Mouse (Mus musculus) midbrain, embryonic 16.5 days (tissue): ENCODE data around the gene 1700015F17Rik. TPM values are rescaled to one million over a fixed set of nuclear protein-coding genes. Genes with fewer than 3 reads are reported as not detected.

ENCODE experiments used
- ATAC-seq: fragments of 200-750 bp; cut with Nextera tagmentation; 2 replicates; pipeline ENCODE4 v1.8.0; 2017; ENCODE audit warnings: moderate TSS enrichment
- H3K27ac ChIP-seq: fragments of 300-500 bp; sonication (generic); 2 replicates; pipeline ENCODE4 v1.5.1; 2014; ENCODE audit warnings: mild to moderate bottlenecking, low read length, mixed read lengths
- H3K27me3 ChIP-seq: fragments of 300-500 bp; sonication (generic); 2 replicates; pipeline ENCODE4 v1.6.1; 2014; ENCODE audit warnings: low read depth, low read length, mixed read lengths; ENCODE audit not compliant: control insufficient read depth, insufficient read depth
- H3K36me3 ChIP-seq: fragments of 300-500 bp; sonication (generic); 2 replicates; pipeline ENCODE4 v1.6.1; 2014; ENCODE audit warnings: mild to moderate bottlenecking, low read length, moderate library complexity, mixed read lengths; ENCODE audit not compliant: control insufficient read depth, insufficient read depth
- H3K4me1 ChIP-seq: fragments of 300-500 bp; sonication (generic); 2 replicates; pipeline ENCODE4 v1.6.1; 2014; ENCODE audit warnings: mild to moderate bottlenecking, low read length, mixed read lengths; ENCODE audit not compliant: control insufficient read depth, insufficient read depth
- H3K4me2 ChIP-seq: fragments of 300-500 bp; sonication (generic); 2 replicates; pipeline ENCODE4 v1.6.1; 2014; ENCODE audit warnings: mild to moderate bottlenecking, low read length, mixed read lengths
- H3K4me3 ChIP-seq: fragments of 300-500 bp; sonication (generic); 2 replicates; pipeline ENCODE4 v1.5.1; 2014; ENCODE audit warnings: low read depth, mild to moderate bottlenecking, low read length, moderate library complexity, mixed read lengths
- H3K9ac ChIP-seq: fragments of 300-500 bp; sonication (generic); 2 replicates; pipeline ENCODE4 v1.6.1; 2014; ENCODE audit warnings: low read depth, low read length, mixed read lengths
- H3K9me3 ChIP-seq: fragments of 300-500 bp; sonication (generic); replicated peaks from 2 replicates; pipeline ENCODE4 v1.6.1; 2014; ENCODE audit warnings: mild to moderate bottlenecking, low read length, mixed read lengths; ENCODE audit not compliant: control insufficient read depth, poor library complexity, severe bottlenecking
- WGBS: fragments of 180-500 bp; shearing (Covaris S2); extraction: QIAGEN DNeasy Blood & Tissue Kit; methylation state at CpG from one replicate; pipeline ENCODE4 v1.1.7; 2014; 5-methylcytosine and 5-hydroxymethylcytosine counted together
- polyA plus RNA-seq: library from polyadenylated mRNA; unstranded; fragments of >200 nt; fragmentation: Nextera tagmentation; extraction: Ambion mirVana; gene quantifications from 2 replicates; pipeline ENCODE4 v1.2.1, GENCODE M21; 2015

Gene 1700015F17Rik
- polyA plus RNA-seq, 1 experiment from 2014 or later = not detected

DNA sequence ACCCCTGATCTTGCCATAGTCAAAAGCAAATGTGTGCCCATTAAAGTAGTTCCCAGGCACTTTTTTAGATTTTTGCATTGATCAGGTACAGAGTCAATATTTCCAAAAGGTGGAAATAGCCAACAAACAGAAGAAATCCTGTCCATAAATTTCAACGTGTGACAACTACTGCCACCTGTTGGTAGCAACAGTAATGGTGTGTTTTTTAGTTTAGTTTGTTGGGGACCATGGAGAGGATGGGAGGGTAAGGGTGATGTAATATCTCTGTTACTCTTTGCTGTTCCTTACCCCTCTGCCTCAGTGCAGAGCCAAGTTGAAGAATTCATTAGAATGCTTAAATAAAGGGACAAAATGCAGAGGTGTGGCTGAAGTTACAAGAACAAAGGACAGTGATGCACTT is 2.7 kb upstream of the 1700015F17Rik start:
- Histone ChIP-seq H3K36me3 (no peaks in the 10 kb centered on the region), H3K4me1 (no peaks in the 10 kb centered on the region), H3K4me2 (no peak overlapping the region), H3K9me3 (no peaks in the 10 kb centered on the region), H3K27ac (no peak overlapping the region), H3K4me3 (no peak overlapping the region), H3K9ac (no peak overlapping the region), H3K27me3 (no peaks in the 10 kb centered on the region; the same call in 1 of the 2 replicates)
- ATAC-seq = no peak
- 8% methylated on average over 1 of the region's 1 CpGs for whole genome bisulfite sequencing

DNA sequence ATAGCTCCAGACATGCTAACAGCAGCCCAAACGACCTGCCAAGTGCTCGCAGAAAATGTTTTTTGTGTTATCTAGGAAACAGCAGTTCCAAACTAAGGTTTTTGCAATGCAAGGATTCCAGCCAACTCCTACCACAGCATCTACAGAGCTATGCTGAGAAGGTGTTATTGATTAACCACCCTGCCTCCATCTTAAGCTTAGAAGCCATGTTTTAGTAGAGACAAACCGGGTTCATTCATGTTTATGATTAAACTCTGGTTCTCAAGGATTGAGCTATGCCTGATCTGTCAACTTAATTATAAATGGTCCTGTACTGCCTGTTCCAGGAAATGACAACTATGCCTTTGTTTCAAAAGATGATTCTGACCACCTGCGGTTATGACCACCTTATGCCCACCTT is 2.8 kb downstream of the 1700015F17Rik start:
- Histone ChIP-seq H3K4me2 (no peak overlapping the region), H3K4me3 (no peak overlapping the region), H3K4me1 (no peaks in the 10 kb centered on the region), H3K9me3 (no peaks in the 10 kb centered on the region), H3K27me3 (no peaks in the 10 kb centered on the region; the same call in 1 of the 2 replicates), H3K27ac (no peak overlapping the region), H3K9ac (no peak overlapping the region), H3K36me3 (no peaks in the 10 kb centered on the region)
- 91% methylated on average over 4 of the region's 4 CpGs for WGBS
- ATAC-seq = no peak

DNA sequence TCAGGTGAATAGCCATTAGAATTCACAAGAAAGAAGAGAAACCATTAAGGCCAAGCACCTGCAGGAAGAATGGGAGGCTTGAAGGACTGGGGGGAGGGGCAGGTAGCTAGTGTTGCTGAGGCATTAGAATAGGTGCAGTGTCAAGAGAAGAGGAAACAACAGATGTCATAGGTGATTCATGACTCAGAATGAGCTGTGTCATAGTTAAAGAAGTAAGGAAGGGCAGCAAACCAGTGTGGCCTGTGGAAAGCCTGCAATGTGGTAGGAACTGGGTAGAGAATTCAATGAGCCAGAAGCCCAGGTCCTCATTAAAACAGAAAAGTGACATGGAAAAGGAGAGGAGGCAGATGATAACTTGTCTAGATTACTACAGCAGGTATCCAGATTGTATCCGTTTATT is 13.7 kb downstream of the 1700015F17Rik start:
- WGBS = 85% methylated on average over 1 of the region's 1 CpGs
- no peak for ATAC-seq

DNA sequence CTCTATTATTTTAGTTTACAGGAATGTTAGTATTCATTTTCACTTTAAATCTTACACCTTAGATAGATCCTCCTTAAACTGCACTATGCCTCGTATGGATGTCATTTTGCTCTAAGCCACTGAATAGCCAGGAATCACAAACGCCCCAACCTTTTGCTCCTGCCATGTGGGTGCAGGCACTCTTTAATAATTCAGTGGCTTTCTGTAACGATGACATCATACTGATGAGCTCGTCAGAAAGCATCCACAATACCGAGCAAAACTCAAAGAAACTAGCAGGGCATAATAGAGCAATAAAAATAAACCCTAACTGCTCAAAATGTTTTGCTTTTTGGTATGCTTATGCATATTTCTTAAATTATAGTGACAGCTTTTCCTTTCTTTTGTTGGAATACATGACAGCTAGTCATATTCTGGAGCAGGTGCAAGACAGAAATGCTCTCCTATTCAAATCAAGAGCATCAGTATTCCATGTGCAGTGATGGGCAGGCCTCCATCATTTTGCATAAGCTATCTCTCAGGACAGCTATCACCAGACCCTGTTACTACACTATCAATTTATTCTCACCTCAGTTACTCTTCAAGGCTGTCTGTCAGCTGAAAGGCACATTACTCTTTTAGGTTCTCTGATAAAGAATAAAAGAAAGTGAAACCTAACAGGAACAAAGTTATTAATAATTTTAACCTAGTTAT is 47.1 kb downstream of the 1700015F17Rik start:
- no peak overlapping the region for H3K4me3 ChIP-seq
- no peaks in the 10 kb centered on the region for H3K27me3 ChIP-seq
- whole genome bisulfite sequencing = 20% methylated on average over 5 of the region's 5 CpGs
- no peaks in the 10 kb centered on the region for H3K9me3 ChIP-seq
- peak overlapping the region; percentile 42; the same call in 1 of the 2 replicates for H3K27ac ChIP-seq
- H3K9ac ChIP-seq = no peak overlapping the region
- H3K36me3 ChIP-seq = no peaks in the 10 kb centered on the region
- peaks cover 7% of the 10 kb centered on the region; the same call in 1 of the 2 replicates for H3K4me1 ChIP-seq
- ATAC-seq = peak; percentile 89
- no peak overlapping the region for H3K4me2 ChIP-seq

More for the DNA sequence above, 13.7 kb downstream of the 1700015F17Rik start:
- Histone ChIP-seq H3K4me2 (no peak overlapping the region), H3K9me3 (no peaks in the 10 kb centered on the region), H3K27me3 (no peaks in the 10 kb centered on the region), H3K4me1 (no peaks in the 10 kb centered on the region), H3K9ac (no peak overlapping the region), H3K36me3 (no peaks in the 10 kb centered on the region), H3K27ac (no peak overlapping the region), H3K4me3 (no peak overlapping the region)

DNA sequence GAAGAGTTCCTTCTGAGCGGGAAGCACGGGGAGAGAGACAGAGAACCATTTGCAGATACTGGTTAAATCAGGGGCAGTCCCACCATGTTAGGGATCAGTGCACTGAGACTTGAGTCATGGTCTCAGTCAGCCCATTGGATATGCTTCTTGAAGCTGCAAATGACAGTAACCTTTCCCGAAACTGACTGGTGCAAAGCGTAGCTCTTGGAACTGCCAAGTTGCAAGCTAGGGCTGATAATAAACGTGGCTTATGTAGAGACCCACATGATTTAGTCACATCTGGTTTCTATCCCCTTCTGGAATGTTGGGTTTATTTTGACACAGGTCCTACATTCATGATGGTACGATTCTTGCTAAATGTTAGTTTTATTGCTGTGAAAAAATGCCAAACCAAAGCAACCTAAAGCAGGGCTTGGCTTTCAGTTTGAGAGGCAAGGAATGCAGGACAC is 55.2 kb downstream of the 1700015F17Rik start:
- WGBS = 88% methylated on average over 6 of the region's 6 CpGs
- no peaks in the 10 kb centered on the region for H3K4me1 ChIP-seq
- H3K27ac ChIP-seq = no peak overlapping the region
- no peak overlapping the region for H3K4me3 ChIP-seq
- ATAC-seq = no peak
- H3K36me3 ChIP-seq = no peaks in the 10 kb centered on the region
- no peaks in the 10 kb centered on the region for H3K9me3 ChIP-seq
- H3K4me2 ChIP-seq = no peak overlapping the region
- H3K27me3 ChIP-seq = no peaks in the 10 kb centered on the region
- H3K9ac ChIP-seq = no peak overlapping the region

DNA sequence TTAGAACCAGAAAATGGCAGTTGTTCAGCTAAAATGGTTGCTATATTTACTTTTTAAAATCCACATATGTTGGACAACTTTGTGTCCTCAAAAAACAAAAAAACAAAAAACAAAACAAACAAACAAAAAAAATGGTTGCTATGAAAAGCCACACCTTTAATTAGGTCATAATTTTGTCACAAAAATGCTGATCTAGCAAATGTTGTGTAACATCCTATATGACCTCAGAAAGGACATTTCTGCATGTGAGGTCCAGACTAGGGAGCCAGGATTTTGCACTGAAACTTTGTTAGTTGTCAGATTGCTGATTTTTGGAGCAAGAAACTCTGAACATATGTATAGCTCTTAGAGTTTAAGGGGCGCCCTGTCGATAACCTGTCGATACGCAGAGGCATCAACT is 55.9 kb downstream of the 1700015F17Rik start:
- Histone ChIP-seq H3K4me2 (no peak overlapping the region), H3K9me3 (no peaks in the 10 kb centered on the region), H3K4me1 (no peaks in the 10 kb centered on the region), H3K27me3 (no peaks in the 10 kb centered on the region), H3K27ac (no peak overlapping the region), H3K36me3 (no peaks in the 10 kb centered on the region), H3K9ac (no peak overlapping the region), H3K4me3 (no peak overlapping the region)
- ATAC-seq = no peak
- 98% methylated on average over 4 of the region's 4 CpGs for WGBS

DNA sequence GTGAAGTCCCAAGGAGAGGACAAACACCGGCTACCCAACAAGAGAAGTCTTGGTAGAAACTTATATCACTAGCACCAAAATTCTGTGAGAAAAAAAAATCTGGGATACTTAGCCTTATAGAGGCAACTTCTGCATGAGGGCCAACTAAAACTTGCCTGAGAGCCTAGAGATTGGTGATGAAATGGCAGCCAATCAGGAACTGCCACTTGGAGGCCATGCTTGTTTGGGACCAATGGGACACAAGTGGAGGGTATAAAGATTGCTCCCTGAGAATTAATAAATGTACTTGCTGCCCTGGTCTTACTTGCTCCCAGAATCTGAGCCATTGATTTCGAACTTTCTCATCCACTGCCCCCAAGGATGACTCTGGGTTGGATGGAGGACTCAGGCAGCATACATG is 57.5 kb downstream of the 1700015F17Rik start:
- no peak overlapping the region for H3K9ac ChIP-seq
- H3K9me3 ChIP-seq = no peaks in the 10 kb centered on the region
- no peak overlapping the region for H3K4me2 ChIP-seq
- H3K36me3 ChIP-seq = no peaks in the 10 kb centered on the region
- WGBS = 87% methylated on average over 2 of the region's 2 CpGs
- no peak overlapping the region for H3K27ac ChIP-seq
- H3K4me3 ChIP-seq = no peak overlapping the region
- H3K4me1 ChIP-seq = no peaks in the 10 kb centered on the region
- no peak for ATAC-seq
- no peaks in the 10 kb centered on the region for H3K27me3 ChIP-seq

DNA sequence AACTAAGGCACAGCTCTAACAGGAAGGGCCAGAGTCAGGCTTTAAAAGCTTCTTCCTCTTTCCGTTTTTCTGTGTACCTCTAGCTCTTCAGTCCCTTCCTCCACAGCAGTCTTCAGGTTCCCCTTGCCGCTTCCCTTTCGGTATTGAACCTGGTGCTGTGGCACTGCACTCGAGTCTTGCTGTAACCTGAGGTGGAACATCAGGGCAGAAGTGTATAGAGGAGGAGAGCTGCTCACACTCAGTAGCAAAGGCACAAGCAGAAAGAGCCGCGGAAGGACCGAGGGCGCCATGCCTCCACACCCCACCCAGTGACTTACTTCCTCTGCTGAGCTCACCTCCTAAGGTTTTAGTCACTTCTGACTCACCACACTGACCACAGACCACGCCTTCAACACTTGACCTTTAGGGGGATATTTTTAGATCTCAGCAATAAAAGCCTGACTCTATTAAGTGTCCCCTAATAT is 58.9 kb downstream of the 1700015F17Rik start, which contains the start of gene Cdk14:
TSS of gene Cdk14 (minus strand) at position 321 of the 464 bp plus-strand sequence.
- Histone ChIP-seq H3K4me2 (no peak within 1 kb of the TSS), H3K4me1 (no peaks in the 10 kb centered on the region), H3K9ac (no peak within 1 kb of the TSS), H3K36me3 (no peaks in the 10 kb centered on the region), H3K27me3 (no peaks in the 10 kb centered on the region), H3K27ac (no peak within 1 kb of the TSS), H3K4me3 (no peak within 1 kb of the TSS), H3K9me3 (no peaks in the 10 kb centered on the region)
- WGBS = 88% methylated on average over 9 of the region's 9 CpGs
- ATAC-seq = no peak

DNA sequence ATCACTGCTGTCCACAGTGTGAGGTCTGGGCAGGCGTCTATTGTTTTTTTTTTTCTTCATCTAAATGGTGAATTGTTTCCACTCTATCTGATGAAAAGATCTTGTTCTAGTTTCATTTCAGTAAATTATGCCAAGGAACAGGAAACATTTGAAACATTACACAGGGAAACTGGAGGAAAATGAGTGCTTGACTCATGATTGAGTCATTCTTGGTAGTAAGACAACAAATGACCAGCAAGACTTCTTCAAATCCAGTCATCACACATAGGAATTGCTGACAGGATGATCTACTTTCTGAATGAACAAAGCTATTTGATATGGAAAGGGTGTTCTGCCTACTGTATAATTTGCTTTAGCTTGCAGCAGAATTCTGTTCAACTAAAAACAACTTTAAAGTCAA is 59.7 kb downstream of the 1700015F17Rik start:
- Histone ChIP-seq H3K27me3 (no peaks in the 10 kb centered on the region), H3K27ac (no peak overlapping the region), H3K4me3 (no peak overlapping the region), H3K36me3 (no peaks in the 10 kb centered on the region), H3K9ac (no peak overlapping the region), H3K9me3 (no peaks in the 10 kb centered on the region), H3K4me1 (no peaks in the 10 kb centered on the region), H3K4me2 (no peak overlapping the region)
- ATAC-seq = no peak
- 85% methylated on average over 1 of the region's 1 CpGs for WGBS
